Mouse (Mus musculus) liver, embryonic 11.5 days (tissue): ENCODE results near the gene Lgi1. TPM values are rescaled to one million over a fixed set of nuclear protein-coding genes. Genes with fewer than 3 reads are reported as not detected.

Source experiments
- ATAC-seq: fragments of 200-750 bp; cut with Nextera tagmentation; replicated peaks from 2 replicates; pipeline ENCODE4 v1.8.0; 2017; ENCODE audit warnings: moderate number of reproducible peaks, mild to moderate bottlenecking, moderate TSS enrichment, moderate library complexity; ENCODE audit not compliant: low FRiP score
- DNase-seq: peaks from one replicate; pipeline ENCODE4 v3.0.0-alpha.2; 2017; ENCODE audit warnings: low spot score
- H3K27ac ChIP-seq: fragments of 300-500 bp; sonication (generic); 2 replicates; pipeline ENCODE4 v1.5.1; 2014; ENCODE audit warnings: mild to moderate bottlenecking, low read depth, low read length, control low read depth
- H3K27me3 ChIP-seq: fragments of 300-500 bp; sonication (generic); replicated peaks from 2 replicates; pipeline ENCODE4 v1.6.1; 2014; ENCODE audit warnings: low read length, mixed read lengths; ENCODE audit not compliant: control insufficient read depth, insufficient read depth
- H3K36me3 ChIP-seq: fragments of 300-500 bp; sonication (generic); 2 replicates; pipeline ENCODE4 v1.6.1; 2014; ENCODE audit warnings: mild to moderate bottlenecking, low read length, moderate library complexity, mixed read lengths; ENCODE audit not compliant: control insufficient read depth, insufficient read depth
- H3K4me1 ChIP-seq: fragments of 300-500 bp; sonication (generic); replicated peaks from 2 replicates; pipeline ENCODE4 v1.6.1; 2014; ENCODE audit warnings: low read length, mixed read lengths; ENCODE audit not compliant: control insufficient read depth, insufficient read depth
- H3K4me2 ChIP-seq: fragments of 300-500 bp; sonication (generic); 2 replicates; pipeline ENCODE4 v1.6.1; 2014; ENCODE audit warnings: mild to moderate bottlenecking, control low read depth, moderate library complexity
- H3K4me3 ChIP-seq: fragments of 300-500 bp; sonication (generic); 2 replicates; pipeline ENCODE4 v1.5.1; 2014; ENCODE audit warnings: low read depth, low read length, control low read depth
- H3K9ac ChIP-seq: fragments of 300-500 bp; sonication (generic); 2 replicates; pipeline ENCODE4 v1.6.1; 2014; ENCODE audit warnings: low read depth, low read length, control low read depth
- H3K9me3 ChIP-seq: fragments of 300-500 bp; sonication (generic); 2 replicates; pipeline ENCODE4 v1.6.1; 2016; ENCODE audit warnings: low read length, inconsistent platforms, mixed read lengths; ENCODE audit not compliant: control insufficient read depth
- WGBS: fragments of 180-500 bp; shearing (Covaris S2); extraction: QIAGEN DNeasy Blood & Tissue Kit; methylation state at CpG from one replicate; pipeline ENCODE4 v1.1.7; 2014; 5-methylcytosine and 5-hydroxymethylcytosine counted together
- polyA plus RNA-seq: library from polyadenylated mRNA; unstranded; fragments of >200 nt; fragmentation: Nextera tagmentation; extraction: Ambion mirVana; gene quantifications from 2 replicates; pipeline ENCODE4 v1.2.1, GENCODE M21; 2014

Gene Lgi1
- polyA plus RNA-seq, result 0.16 and 0.19 TPM in 2 replicates

DNA sequence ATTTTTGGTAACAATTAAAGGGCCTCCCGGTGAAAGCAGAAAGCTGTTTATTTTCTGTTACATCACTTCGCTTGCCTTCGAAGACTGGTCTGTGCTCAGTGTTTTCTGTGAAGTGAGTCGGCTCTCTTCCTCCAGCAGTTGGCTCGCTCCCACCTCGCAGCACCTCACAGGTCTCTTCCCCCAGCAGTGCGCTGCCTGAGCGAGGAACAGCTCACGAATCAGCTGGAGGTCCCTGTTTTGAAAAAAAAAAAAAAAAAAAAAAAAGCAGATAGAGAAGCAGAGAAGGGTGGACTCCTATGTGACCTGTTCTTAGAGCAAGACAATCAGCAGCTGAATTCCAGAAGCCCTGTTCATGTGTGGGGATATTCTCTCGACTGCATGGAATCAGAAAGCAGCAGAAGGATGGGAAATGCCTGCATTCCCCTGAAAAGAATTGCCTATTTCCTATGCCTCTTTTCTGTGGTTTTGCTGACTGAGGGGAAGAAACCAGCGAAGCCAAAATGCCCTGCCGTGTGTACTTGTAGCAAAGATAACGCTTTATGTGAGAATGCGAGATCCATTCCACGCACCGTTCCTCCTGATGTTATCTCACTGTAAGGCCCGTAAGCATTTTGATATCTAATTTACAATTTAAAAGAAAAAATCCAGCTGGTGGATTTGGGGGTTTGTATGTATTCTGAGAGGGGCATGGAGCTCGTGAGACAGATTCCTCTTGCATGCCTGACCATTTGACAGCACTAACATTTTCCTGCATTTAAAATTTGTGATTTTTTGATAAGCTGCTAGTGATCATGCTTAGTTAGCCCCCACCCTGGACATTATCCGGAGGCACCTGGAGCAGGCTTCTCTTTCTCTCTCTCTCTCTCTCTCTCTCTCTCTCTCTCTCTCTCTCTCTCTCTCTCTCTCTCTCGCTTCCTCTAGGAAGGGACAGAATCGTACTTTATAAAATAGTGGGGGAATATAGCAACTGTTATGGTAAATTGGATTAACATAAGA lies at the start of gene Lgi1:
Lgi1 (plus strand) TSS at position 32 of the 996 bp plus-strand sequence.
- Histone ChIP-seq H3K9me3 (no peaks in the 10 kb centered on the region), H3K4me1 (no peaks in the 10 kb centered on the region), H3K4me3 (no peak within 1 kb of the TSS), H3K27me3 (peaks cover 6% of the 10 kb centered on the region), H3K36me3 (no peaks in the 10 kb centered on the region), H3K27ac (no peak within 1 kb of the TSS), H3K4me2 (peak within 1 kb of the TSS; percentile 27), H3K9ac (no peak within 1 kb of the TSS)
- DNase-seq, result no peak
- WGBS, result 23% methylated on average over 21 of the region's 21 CpGs
- ATAC-seq, result no peak

DNA sequence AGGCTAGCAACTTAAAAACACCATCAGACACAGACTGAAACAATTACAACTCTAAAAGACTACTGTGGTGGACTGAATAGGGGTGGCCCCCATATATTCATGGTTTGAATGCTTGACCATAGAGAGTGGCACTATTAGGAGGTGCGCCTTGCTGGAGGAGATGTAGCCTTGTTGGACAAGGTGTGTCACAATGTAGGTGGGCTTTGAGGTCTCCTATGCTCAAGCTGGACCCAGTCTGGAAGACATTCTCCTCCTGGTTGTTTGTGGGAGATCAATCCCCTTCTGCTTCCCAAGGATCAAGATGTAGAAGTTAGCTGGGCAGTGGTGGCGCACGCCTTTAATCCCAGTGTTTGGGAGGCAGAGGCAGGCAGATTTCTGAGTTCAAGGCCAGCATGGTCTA lies 46.6 kb upstream of the Lgi1 start:
- H3K36me3 ChIP-seq, result peaks cover 9% of the 10 kb centered on the region; the same call in 1 of the 2 replicates
- H3K9me3 ChIP-seq, result no peaks in the 10 kb centered on the region
- no peak for DNase-seq
- H3K27ac ChIP-seq, result no peak overlapping the region
- no peak overlapping the region for H3K4me3 ChIP-seq
- peaks cover under 1% of the 10 kb centered on the region; the same call in 1 of the 2 replicates for H3K4me1 ChIP-seq
- no peak overlapping the region for H3K9ac ChIP-seq
- no peaks in the 10 kb centered on the region for H3K27me3 ChIP-seq
- no peak for ATAC-seq
- WGBS, result 97% methylated on average over 3 of the region's 3 CpGs
- H3K4me2 ChIP-seq, result no peak overlapping the region

DNA sequence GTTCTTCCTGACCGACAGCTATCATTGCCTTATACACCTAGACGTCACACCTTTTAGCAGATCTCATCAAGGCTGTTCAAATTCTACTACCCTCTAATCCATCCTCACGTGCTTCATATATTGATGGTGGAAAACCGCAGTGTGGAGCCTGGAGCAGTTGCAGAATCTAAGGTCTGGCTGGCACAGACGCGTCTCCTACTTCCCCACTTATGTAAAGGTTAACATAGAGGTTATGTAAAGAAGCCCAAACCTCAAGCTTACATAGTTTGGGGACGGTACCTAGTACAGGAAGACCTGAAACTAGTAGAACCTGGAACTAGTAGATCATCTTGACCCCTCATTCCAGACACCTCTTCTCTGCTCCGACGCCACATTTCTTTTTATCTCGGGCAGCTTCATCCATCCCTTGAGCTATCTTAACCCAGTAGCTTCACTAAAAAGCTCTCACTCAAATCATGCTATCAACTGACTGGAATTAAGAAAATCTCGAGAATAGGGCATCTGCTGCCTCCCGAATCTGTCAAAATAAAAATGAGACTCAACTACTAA lies 40.9 kb upstream of the Lgi1 start:
- Histone ChIP-seq H3K36me3 (0 out of 2 replicates have a peak, but pooled peaks cover 2% of the 10 kb centered on the region), H3K4me3 (peak overlapping the region; percentile 82), H3K27ac (peak overlapping the region; percentile 72), H3K4me2 (peak overlapping the region; percentile 75), H3K9ac (peak overlapping the region; percentile 84), H3K9me3 (no peaks in the 10 kb centered on the region), H3K4me1 (peaks cover 6% of the 10 kb centered on the region), H3K27me3 (no peaks in the 10 kb centered on the region)
- DNase-seq (no peak), ATAC-seq (peak; percentile 37; the same call in 1 of the 2 replicates)
- whole genome bisulfite sequencing, result 8% methylated on average over 12 of the region's 12 CpGs

DNA sequence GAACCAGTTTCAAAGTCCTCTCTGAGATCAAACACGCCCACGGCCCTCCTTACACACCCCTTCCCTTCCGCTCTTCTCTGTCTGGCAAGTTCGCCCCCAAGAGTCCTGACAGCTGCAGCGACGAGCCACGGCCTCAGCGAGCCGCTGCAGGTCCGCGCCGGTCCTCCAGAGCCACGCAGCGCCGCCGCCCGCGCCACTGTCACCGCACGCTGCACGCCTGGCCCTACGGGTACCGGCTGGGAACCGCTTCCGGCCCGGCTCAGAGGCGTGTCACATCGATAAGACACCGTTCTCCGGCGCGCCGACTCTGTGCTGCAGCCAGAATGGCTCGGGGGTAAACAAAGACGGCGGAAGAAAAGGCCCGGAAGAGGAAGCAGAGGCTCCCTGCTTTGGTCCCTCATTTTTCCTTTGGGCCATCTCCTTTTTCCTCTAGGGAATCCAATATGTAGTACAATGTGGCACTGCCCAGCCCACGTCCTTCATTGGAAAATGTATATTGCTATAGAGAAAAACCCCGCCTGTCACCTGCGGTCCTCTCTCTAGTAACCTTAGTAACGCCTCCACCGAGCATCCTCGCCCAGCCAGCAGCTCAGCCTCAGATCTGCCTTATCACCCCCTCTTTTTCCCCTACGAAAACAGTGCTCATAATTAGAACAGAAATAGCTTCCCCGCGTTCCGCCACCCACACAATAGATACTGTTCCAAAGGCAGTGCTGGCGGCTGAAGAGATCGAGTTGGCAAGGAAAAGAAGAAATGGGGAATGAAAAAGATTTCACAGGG lies 40.2 kb upstream of the Lgi1 start, which contains the start of gene Fra10ac1:
Fra10ac1 (minus strand) TSS at position 252 of the 780 bp plus-strand sequence.
- Histone ChIP-seq H3K9me3 (0 out of 2 replicates have a peak, but pooled peaks cover 2% of the 10 kb centered on the region), H3K4me2 (peak within 1 kb of the TSS; percentile 75), H3K4me1 (peaks cover 6% of the 10 kb centered on the region), H3K4me3 (peak within 1 kb of the TSS; percentile 82), H3K27ac (peak within 1 kb of the TSS; percentile 72), H3K27me3 (no peaks in the 10 kb centered on the region), H3K9ac (peak within 1 kb of the TSS; percentile 84), H3K36me3 (no peaks in the 10 kb centered on the region)
- DNase-seq (peak; percentile 89), ATAC-seq (peak; percentile 96)
- WGBS, result under 1% methylated on average over 49 of the region's 49 CpGs

DNA sequence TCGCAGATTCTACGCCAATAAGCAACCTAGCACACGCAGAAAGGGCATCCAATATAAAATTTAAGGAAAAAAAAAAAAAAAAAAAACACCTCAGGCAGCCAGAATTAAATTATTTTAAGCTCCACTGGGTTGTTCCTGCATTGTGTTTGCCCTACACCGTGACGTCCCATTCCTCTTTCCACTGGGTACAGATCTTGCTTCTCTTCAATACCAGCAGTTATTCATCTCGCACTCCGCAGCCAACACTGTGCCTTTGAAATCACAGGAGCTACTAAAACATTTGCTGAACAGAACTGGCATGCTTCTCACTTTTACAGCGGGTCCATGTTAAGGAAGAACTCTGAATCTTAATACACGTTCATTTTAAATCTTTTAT lies 39.7 kb upstream of the Lgi1 start:
- Histone ChIP-seq H3K4me1 (peaks cover 6% of the 10 kb centered on the region), H3K4me3 (peak overlapping the region; percentile 82), H3K27ac (no peak overlapping the region), H3K4me2 (peak overlapping the region; percentile 75), H3K9me3 (0 out of 2 replicates have a peak, but pooled peaks cover 2% of the 10 kb centered on the region), H3K9ac (peak overlapping the region; percentile 84; the same call in 1 of the 2 replicates), H3K36me3 (no peaks in the 10 kb centered on the region), H3K27me3 (no peaks in the 10 kb centered on the region)
- no peak for DNase-seq
- WGBS, result 21% methylated on average over 9 of the region's 9 CpGs
- no peak for ATAC-seq

DNA sequence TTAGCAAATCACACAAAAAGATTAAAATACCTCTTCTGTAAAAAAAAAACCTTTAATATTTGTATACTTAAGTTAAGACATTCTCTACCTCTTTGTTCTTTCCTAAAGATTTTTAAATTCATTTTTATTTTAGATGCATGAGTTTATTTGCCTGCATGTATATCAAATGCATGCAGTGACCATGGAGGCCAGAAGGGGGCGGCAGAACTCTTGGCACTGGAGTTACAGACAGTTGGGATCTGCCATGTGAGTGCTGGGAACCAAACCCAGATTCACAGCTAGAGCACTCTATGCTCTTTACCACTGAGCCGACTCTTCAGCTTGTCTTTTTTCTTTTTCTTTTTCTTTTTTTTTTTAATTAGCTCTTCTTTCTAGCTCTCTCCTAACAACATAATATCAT lies 35.6 kb upstream of the Lgi1 start:
- Histone ChIP-seq H3K9ac (no peak overlapping the region), H3K4me3 (no peak overlapping the region), H3K9me3 (0 out of 2 replicates have a peak, but pooled peaks cover 2% of the 10 kb centered on the region), H3K36me3 (no peaks in the 10 kb centered on the region), H3K27me3 (no peaks in the 10 kb centered on the region), H3K4me1 (no peaks in the 10 kb centered on the region), H3K27ac (no peak overlapping the region), H3K4me2 (no peak overlapping the region)
- ATAC-seq (no peak), DNase-seq (no peak)
- 48% methylated on average over 2 of the region's 2 CpGs for WGBS

DNA sequence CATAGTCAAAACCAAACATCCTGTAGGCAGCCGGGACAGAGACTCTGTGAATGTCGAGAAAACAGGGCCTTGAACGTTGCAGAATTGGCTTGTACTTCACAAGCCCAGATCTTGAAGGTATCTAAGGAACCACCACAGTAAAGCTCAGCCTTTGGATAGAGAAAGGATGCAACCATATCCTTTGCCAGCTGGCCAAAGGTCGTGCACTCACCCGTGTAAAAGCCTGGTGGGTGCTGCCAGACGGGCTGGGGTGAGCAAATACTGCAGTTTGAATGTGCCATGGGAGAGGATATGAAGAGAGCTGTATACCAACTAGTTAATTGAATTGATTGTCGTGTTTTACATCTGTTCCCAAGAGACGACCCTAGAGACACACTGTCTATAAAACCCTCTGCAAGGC lies 32.2 kb upstream of the Lgi1 start:
- H3K4me3 ChIP-seq, result no peak overlapping the region

DNA sequence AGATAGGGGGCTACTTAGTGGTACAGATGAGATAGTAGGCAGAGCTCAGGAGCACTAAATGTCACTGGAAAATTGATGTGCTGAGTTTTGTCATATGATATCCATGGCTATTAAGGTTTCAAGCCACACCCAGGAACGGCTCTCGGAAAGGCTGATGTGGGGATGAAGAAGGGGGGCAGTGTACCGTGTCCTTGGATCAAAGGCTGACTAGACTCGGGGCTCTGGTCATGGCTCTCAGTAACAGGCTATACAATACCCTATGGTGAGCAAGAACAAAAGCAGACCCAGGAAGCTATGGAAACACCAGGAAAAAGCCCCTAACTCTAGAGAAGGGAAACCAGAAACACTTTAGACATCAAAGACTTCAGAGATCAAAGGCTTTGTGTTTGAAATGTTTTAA lies 31.8 kb upstream of the Lgi1 start:
- Histone ChIP-seq H3K4me3 (no peak overlapping the region), H3K9ac (no peak overlapping the region), H3K36me3 (no peaks in the 10 kb centered on the region), H3K4me1 (no peaks in the 10 kb centered on the region), H3K4me2 (no peak overlapping the region), H3K9me3 (0 out of 2 replicates have a peak, but pooled peaks cover 2% of the 10 kb centered on the region), H3K27me3 (no peaks in the 10 kb centered on the region), H3K27ac (no peak overlapping the region)
- WGBS, result 46% methylated on average over 4 of the region's 4 CpGs
- DNase-seq (no peak), ATAC-seq (no peak)

More for the DNA sequence above, 32.2 kb upstream of the Lgi1 start:
- H3K4me1 ChIP-seq, result no peaks in the 10 kb centered on the region
- no peaks in the 10 kb centered on the region for H3K27me3 ChIP-seq
- ATAC-seq (no peak), DNase-seq (no peak)
- 69% methylated on average over 8 of the region's 8 CpGs for WGBS
- H3K4me2 ChIP-seq, result no peak overlapping the region
- H3K27ac ChIP-seq, result no peak overlapping the region
- no peak overlapping the region for H3K9ac ChIP-seq
- H3K9me3 ChIP-seq, result 0 out of 2 replicates have a peak, but pooled peaks cover 2% of the 10 kb centered on the region
- H3K36me3 ChIP-seq, result no peaks in the 10 kb centered on the region
